Mouse (Mus musculus): ENCODE results near the gene Serpind1. TPM values are rescaled to one million over a fixed set of nuclear protein-coding genes. Genes with fewer than 3 reads are reported as not detected.

The Serpind1 gene
- polyA plus RNA-seq, 1 experiment = 3.8 TPM

GRCm38 (mm10) chr16:17341847-17342246 lies 10.7 kb downstream of the Serpind1 start:
- TF ChIP-seq CTCF (IDR thresholded peaks at IDR 0.05; ENCODE audit: extremely low read depth, insufficient read depth, low read length) = no peak
- TF ChIP-seq POLR2A (IDR thresholded peaks at IDR 0.05; ENCODE audit: extremely low read depth, insufficient read depth, low read length) = no peak
- no peak overlapping the region for H3K4me3 ChIP-seq (ENCODE audit: insufficient read depth, low read length)
- no peak overlapping the region for H3K27ac ChIP-seq (ENCODE audit: insufficient read depth, low read length)
- H3K4me1 ChIP-seq (ENCODE audit: control insufficient read depth, insufficient read depth, low read length) = no peaks in the 10 kb centered on the region; the same call in 1 of the 2 replicates

GRCm38 (mm10) chr16:17345141-17345812 lies 14.1 kb downstream of the Serpind1 start:
- Histone ChIP-seq H3K4me3 (ENCODE audit: insufficient read depth, low read length) (no peak overlapping the region), H3K4me1 (ENCODE audit: control insufficient read depth, insufficient read depth, low read length) (no peaks in the 10 kb centered on the region; the same call in 1 of the 2 replicates), H3K27ac (ENCODE audit: insufficient read depth, low read length) (no peak overlapping the region)
- TF ChIP-seq CTCF (IDR thresholded peaks at IDR 0.05; ENCODE audit: extremely low read depth, insufficient read depth, low read length) (no peak), POLR2A (IDR thresholded peaks at IDR 0.05; ENCODE audit: extremely low read depth, insufficient read depth, low read length) (no peak)

- Histone ChIP-seq H3K4me1 (ENCODE audit: control insufficient read depth, insufficient read depth, low read length) (no peaks in the 10 kb centered on the region; the same call in 1 of the 2 replicates), H3K27ac (ENCODE audit: insufficient read depth, low read length) (no peak overlapping the region), H3K4me3 (ENCODE audit: insufficient read depth, low read length) (no peak overlapping the region)
- TF ChIP-seq POLR2A (IDR thresholded peaks at IDR 0.05; ENCODE audit: extremely low read depth, insufficient read depth, low read length) (no peak), CTCF (IDR thresholded peaks at IDR 0.05; ENCODE audit: extremely low read depth, insufficient read depth, low read length) (no peak)
These were observed 14.6 kb downstream of the Serpind1 start for GRCm38 (mm10) chr16:17345813-17346155.

- Histone ChIP-seq H3K27ac (ENCODE audit: insufficient read depth, low read length) (no peak overlapping the region), H3K4me1 (ENCODE audit: control insufficient read depth, insufficient read depth, low read length) (no peaks in the 10 kb centered on the region), H3K4me3 (ENCODE audit: insufficient read depth, low read length) (no peak overlapping the region)
- no peak for TF ChIP-seq CTCF (IDR thresholded peaks at IDR 0.05; ENCODE audit: extremely low read depth, insufficient read depth, low read length)
- no peak for TF ChIP-seq POLR2A (IDR thresholded peaks at IDR 0.05; ENCODE audit: extremely low read depth, insufficient read depth, low read length)
These were observed 15.6 kb downstream of the Serpind1 start for GRCm38 (mm10) chr16:17346766-17347165.

GRCm38 (mm10) chr16:17356031-17356430 lies 24.9 kb downstream of the Serpind1 start:
- no peak for TF ChIP-seq POLR2A (IDR thresholded peaks at IDR 0.05; ENCODE audit: extremely low read depth, insufficient read depth, low read length)
- no peak for TF ChIP-seq CTCF (IDR thresholded peaks at IDR 0.05; ENCODE audit: extremely low read depth, insufficient read depth, low read length)
- Histone ChIP-seq H3K4me1 (ENCODE audit: control insufficient read depth, insufficient read depth, low read length) (peaks cover 2% of the 10 kb centered on the region; the same call in 1 of the 2 replicates), H3K4me3 (ENCODE audit: insufficient read depth, low read length) (no peak overlapping the region), H3K27ac (ENCODE audit: insufficient read depth, low read length) (no peak overlapping the region)

GRCm38 (mm10) chr16:17358787-17359186 lies 27.6 kb downstream of the Serpind1 start:
- TF ChIP-seq CTCF (IDR thresholded peaks at IDR 0.05; ENCODE audit: extremely low read depth, insufficient read depth, low read length) (no peak), POLR2A (IDR thresholded peaks at IDR 0.05; ENCODE audit: extremely low read depth, insufficient read depth, low read length) (no peak)
- H3K4me3 ChIP-seq (ENCODE audit: insufficient read depth, low read length) = no peak overlapping the region
- peaks cover 2% of the 10 kb centered on the region; the same call in 1 of the 2 replicates for H3K4me1 ChIP-seq (ENCODE audit: control insufficient read depth, insufficient read depth, low read length)
- H3K27ac ChIP-seq (ENCODE audit: insufficient read depth, low read length) = no peak overlapping the region

- Histone ChIP-seq H3K27ac (ENCODE audit: insufficient read depth, low read length) (no peak overlapping the region), H3K4me1 (ENCODE audit: control insufficient read depth, insufficient read depth, low read length) (no peaks in the 10 kb centered on the region), H3K4me3 (ENCODE audit: insufficient read depth, low read length) (no peak overlapping the region)
- TF ChIP-seq CTCF (IDR thresholded peaks at IDR 0.05; ENCODE audit: extremely low read depth, insufficient read depth, low read length) (no peak), POLR2A (IDR thresholded peaks at IDR 0.05; ENCODE audit: extremely low read depth, insufficient read depth, low read length) (no peak)
These were observed 51.1 kb downstream of the Serpind1 start for GRCm38 (mm10) chr16:17382306-17382705.

- TF ChIP-seq CTCF (IDR thresholded peaks at IDR 0.05; ENCODE audit: extremely low read depth, insufficient read depth, low read length) (no peak), POLR2A (IDR thresholded peaks at IDR 0.05; ENCODE audit: extremely low read depth, insufficient read depth, low read length) (no peak)
- H3K4me3 ChIP-seq (ENCODE audit: insufficient read depth, low read length) = no peak overlapping the region
- H3K4me1 ChIP-seq (ENCODE audit: control insufficient read depth, insufficient read depth, low read length) = no peaks in the 10 kb centered on the region
- no peak overlapping the region for H3K27ac ChIP-seq (ENCODE audit: insufficient read depth, low read length)
These were observed 52.6 kb downstream of the Serpind1 start for GRCm38 (mm10) chr16:17383594-17384326.

- Histone ChIP-seq H3K4me3 (ENCODE audit: insufficient read depth, low read length) (no peak overlapping the region), H3K4me1 (ENCODE audit: control insufficient read depth, insufficient read depth, low read length) (peaks cover 3% of the 10 kb centered on the region)
- TF ChIP-seq POLR2A (IDR thresholded peaks at IDR 0.05; ENCODE audit: extremely low read depth, insufficient read depth, low read length) (no peak), CTCF (IDR thresholded peaks at IDR 0.05; ENCODE audit: extremely low read depth, insufficient read depth, low read length) (no peak)
These were observed 61.6 kb downstream of the Serpind1 start for GRCm38 (mm10) chr16:17392784-17393183.

More at GRCm38 (mm10) chr16:17392784-17393183, 61.6 kb downstream of the Serpind1 start:
- H3K27ac ChIP-seq (ENCODE audit: insufficient read depth, low read length) = no peak overlapping the region

Other genes with a start within 250 kb of the Serpind1 start
- gene Ppil2, start 220.1 kb upstream of the Serpind1 start, polyA plus RNA-seq (2012; rRNA removed) = 108 and 114 TPM in 2 replicates
- gene 2610318N02Rik, start 206.2 kb upstream of the Serpind1 start, polyA plus RNA-seq (2012; rRNA removed) = 1.8 and 2.5 TPM in 2 replicates
- 16.7 and 18.4 TPM in 2 replicates for gene Sdf2l1, start 199.0 kb upstream of the Serpind1 start, polyA plus RNA-seq (2012; rRNA removed)
- gene Ydjc, start 186.8 kb upstream of the Serpind1 start, polyA plus RNA-seq (2012; rRNA removed) = 30.5 and 30.6 TPM in 2 replicates
- 5.6 and 6.3 TPM in 2 replicates for gene Ccdc116, start 184.1 kb upstream of the Serpind1 start, polyA plus RNA-seq (2012; rRNA removed)
- gene Ube2l3, start 128.7 kb upstream of the Serpind1 start, polyA plus RNA-seq (2012; rRNA removed) = 124 and 129 TPM in 2 replicates
- gene Rimbp3, start 122.8 kb upstream of the Serpind1 start, polyA plus RNA-seq (2012; rRNA removed) = 0.63 and 1.0 TPM in 2 replicates
- gene Hic2, start 97.8 kb upstream of the Serpind1 start, polyA plus RNA-seq (2012; rRNA removed) = 5.7 and 6.0 TPM in 2 replicates
- gene Tmem191c, start 55.3 kb upstream of the Serpind1 start, polyA plus RNA-seq (2012; rRNA removed) = 315 and 327 TPM in 2 replicates
- gene Snap29, start 74.6 kb downstream of the Serpind1 start, polyA plus RNA-seq (2012; rRNA removed) = 8.6 and 9.3 TPM in 2 replicates
- gene Pi4ka, start 74.9 kb downstream of the Serpind1 start, polyA plus RNA-seq (2012; rRNA removed) = 336 and 351 TPM in 2 replicates
- gene Crkl, start 120.6 kb downstream of the Serpind1 start, polyA plus RNA-seq (2012; rRNA removed) = 22.3 and 22.8 TPM in 2 replicates
- 233 and 286 TPM in 2 replicates for gene Aifm3, start 158.2 kb downstream of the Serpind1 start, polyA plus RNA-seq (2012; rRNA removed)
- 330 and 345 TPM in 2 replicates for gene Lztr1, start 177.3 kb downstream of the Serpind1 start, polyA plus RNA-seq (2012; rRNA removed)
- gene Thap7, start 199.8 kb downstream of the Serpind1 start, polyA plus RNA-seq (2012; rRNA removed) = 64.9 and 82.8 TPM in 2 replicates
- gene Lrrc74b, start 229.9 kb downstream of the Serpind1 start, polyA plus RNA-seq (2012; rRNA removed) = 1.4 and 1.5 TPM in 2 replicates
- 2.9 and 3.2 TPM in 2 replicates for gene P2rx6, start 230.5 kb downstream of the Serpind1 start, polyA plus RNA-seq (2012; rRNA removed)

All from cortical plate, adult 2 months (tissue).